Mouse (Mus musculus) adrenal gland, adult 2 months (tissue): ENCODE measurements around the gene Lrrc49. TPM values are rescaled to one million over a fixed set of nuclear protein-coding genes. Genes with fewer than 3 reads are reported as not detected.

ENCODE experiments used
- DNase-seq: peaks from one replicate; pipeline ENCODE4 v3.0.0; 2021
- long read RNA-seq: library from polyadenylated mRNA; stranded (forward); transcript quantifications from one replicate; pipeline ENCODE4 v2.0.0, GENCODE M21; 2021
- polyA plus RNA-seq: library from polyadenylated mRNA; depleted of rRNA; stranded (reverse); fragments of >200 nt; gene quantifications from 2 replicates; pipeline ENCODE4 v1.2.3, GENCODE M21; 2012; rRNA removed
- total RNA-seq, 2 experiments: library from RNA; stranded (reverse); gene quantifications; 2 replicates each; pipeline ENCODE4 v1.2.3; 2021

Lrrc49 gene
- total RNA-seq (10 to 100 TPM; 13.8 to 15.7 TPM), polyA plus RNA-seq (2.8 and 2.9 TPM in 2 replicates)
- long read RNA-seq, partial matches to known transcripts: 2 of 4 reads
- long read RNA-seq, other reads (novel, unspliced or antisense): 1 of 4 reads

GRCm38 (mm10) chr9:60687891-60688324 lies at the start of gene Lrrc49:
Gene Lrrc49, minus strand, starts transcription at chr9:60688158.
- peak; percentile 92 for DNase-seq

GRCm38 (mm10) chr9:60734321-60734720 lies 46.4 kb upstream of the Lrrc49 start:
- no peak for DNase-seq

- no peak for DNase-seq
Observed at GRCm38 (mm10) chr9:60724968-60725367, 37.0 kb upstream of the Lrrc49 start.

- DNase-seq: no peak
Observed at GRCm38 (mm10) chr9:60719687-60720086, 31.7 kb upstream of the Lrrc49 start.

- peak; percentile 58 for DNase-seq
Observed at GRCm38 (mm10) chr9:60718284-60718683, 30.3 kb upstream of the Lrrc49 start.

GRCm38 (mm10) chr9:60715828-60716227 lies 27.9 kb upstream of the Lrrc49 start:
- DNase-seq: no peak

GRCm38 (mm10) chr9:60715271-60715670 lies 27.3 kb upstream of the Lrrc49 start:
- DNase-seq: no peak

GRCm38 (mm10) chr9:60714191-60714590 lies 26.2 kb upstream of the Lrrc49 start:
- DNase-seq: peak; percentile 6

- DNase-seq: peak; percentile 5
Observed at GRCm38 (mm10) chr9:60713616-60714015, 25.7 kb upstream of the Lrrc49 start.

- peak; percentile 58 for DNase-seq
Observed at GRCm38 (mm10) chr9:60712771-60713541, 25.0 kb upstream of the Lrrc49 start, which contains the start of gene Larp6. Gene Larp6, plus strand, starts transcription at chr9:60712989.

GRCm38 (mm10) chr9:60712011-60712410 lies 24.1 kb upstream of the Lrrc49 start:
- no peak for DNase-seq

- DNase-seq: no peak
Observed at GRCm38 (mm10) chr9:60709721-60710120, 21.8 kb upstream of the Lrrc49 start.

GRCm38 (mm10) chr9:60708606-60709005 lies 20.6 kb upstream of the Lrrc49 start:
- no peak for DNase-seq

- no peak for DNase-seq
Observed at GRCm38 (mm10) chr9:60707594-60707993, 19.6 kb upstream of the Lrrc49 start.

- no peak for DNase-seq
Observed at GRCm38 (mm10) chr9:60699581-60700231, 11.7 kb upstream of the Lrrc49 start.

- DNase-seq: peak; percentile 41
Observed at GRCm38 (mm10) chr9:60696271-60696985, 8.5 kb upstream of the Lrrc49 start.

- no peak for DNase-seq
Observed at GRCm38 (mm10) chr9:60693986-60694385, 6.0 kb upstream of the Lrrc49 start.

- peak; percentile 86 for DNase-seq
Observed at GRCm38 (mm10) chr9:60692624-60693023, 4.7 kb upstream of the Lrrc49 start.

GRCm38 (mm10) chr9:60687415-60687814 lies 543 bp downstream of the Lrrc49 start:
- DNase-seq: no peak

- DNase-seq: no peak
Observed at GRCm38 (mm10) chr9:60682753-60683152, 5.2 kb downstream of the Lrrc49 start.

GRCm38 (mm10) chr9:60681005-60681404 lies 7.0 kb downstream of the Lrrc49 start:
- DNase-seq: no peak

GRCm38 (mm10) chr9:60678913-60679312 lies 9.0 kb downstream of the Lrrc49 start:
- no peak for DNase-seq
